Mouse (Mus musculus): ENCODE data around the gene Klf5.

- TF ChIP-seq MAX (IDR thresholded peaks at IDR 0.05; ENCODE audit: low read depth) (no peak), E2F4 (IDR thresholded peaks at IDR 0.05; ENCODE audit: insufficient read depth) (no peak)
Observed at GRCm38 (mm10) chr14:99316275-99316674, 17.8 kb downstream of the Klf5 start.
